Comparison of ENCODE assay signal across 27 mouse cellular contexts in genomic region chr6:34658791-34659190, GRCm38 (mm10).
DNase-seq lines count a peak whose midpoint lies in the region; ATAC-seq and TF ChIP-seq lines count a peak whose summit lies in the region.
"Had no signal": no experiment of that assay in that cellular context is flagged by ENCODE, and none has a peak within 500 bp of the region (broad histone marks: within the 10 kb centered on the region; RNA-seq: fewer than 3 reads in every experiment).

No protein-coding gene starts in this region.

- peak; percentile 10 to 37 for DNase-seq in cerebellum, postnatal 14 days
- peak; percentile 27 for DNase-seq in layer of hippocampus, adult 11-12 months (ENCODE audit: low spot score)
- no peak for DNase-seq in layer of hippocampus, postnatal 36 days
- peak; percentile 52 for DNase-seq in lung, postnatal 10 days
- no peak for DNase-seq in lung, postnatal 4 days
- DNase-seq: adrenal gland, adult 8-10 months; cerebellum, adult 11 months; cerebellum, adult 9-11 months; gastrocnemius, postnatal 14 days; heart, postnatal 36 days; kidney, adult 11 months; liver, embryonic 13.5 days; lung, adult 18-20 months; retina, postnatal 1 day; right cerebral cortex, postnatal 25 days; thymus, adult 18-20 months; thymus, postnatal 25 days had no signal

- TF ChIP-seq POLR2A in embryonic fibroblast, embryonic 13.5 days (IDR thresholded peaks at IDR 0.05; ENCODE audit: low read depth, low read length) = no peak

- no peak overlapping the region for H3K4me3 ChIP-seq in embryonic fibroblast, embryonic 13.5 days (ENCODE audit: insufficient read depth, low read length)
- H3K4me3 ChIP-seq: forebrain, embryonic 12.5 days; hindbrain, embryonic 13.5 days; limb, embryonic 10.5 days; limb, embryonic 15.5 days; liver, embryonic 13.5 days; midbrain, embryonic 15.5 days; neural tube, embryonic 15.5 days had no signal

- no peak for ATAC-seq in cerebellum, adult (ENCODE audit: insufficient number of reproducible peaks, low FRiP score, low TSS enrichment)
- no peak for ATAC-seq in inflammation-experienced regulatory T-cells, adult 6 months
- ATAC-seq: midbrain, embryonic 15.5 days had no signal

- H3K27ac ChIP-seq in embryonic fibroblast, embryonic 13.5 days (ENCODE audit: insufficient read depth, low read length) = 0 out of 2 replicates have a peak overlapping the region, but pooled peaks have one; percentile 2
- H3K27ac ChIP-seq: forebrain, embryonic 12.5 days; hindbrain, embryonic 13.5 days; limb, embryonic 10.5 days; limb, embryonic 15.5 days; liver, embryonic 13.5 days; macrophage; midbrain, embryonic 15.5 days; neural tube, embryonic 15.5 days had no signal

- TF ChIP-seq CTCF in embryonic fibroblast, embryonic 13.5 days (IDR thresholded peaks at IDR 0.05; ENCODE audit: borderline replicate concordance, insufficient read depth, low read length) = no peak

- peaks cover 8% of the 10 kb centered on the region for H3K4me1 ChIP-seq in embryonic fibroblast, embryonic 13.5 days (ENCODE audit: control insufficient read depth, insufficient read depth, low read length)
- H3K4me1 ChIP-seq: forebrain, embryonic 12.5 days; limb, embryonic 10.5 days; liver, embryonic 13.5 days; midbrain, embryonic 15.5 days; neural tube, embryonic 15.5 days had no signal

Comparison
In these comparisons a context has a peak if more than half of its experiments do, and no peak if none do; other contexts are left out.
1. DNase-seq: peak in cerebellum, postnatal 14 days (2 of 2), layer of hippocampus, adult 11-12 months (single experiment) and lung, postnatal 10 days (single experiment); none in layer of hippocampus, postnatal 36 days (0 of 2) and lung, postnatal 4 days (0 of 2).